Mouse (Mus musculus) MEL (cell line): Measurements from ENCODE around the gene Atp4b.

ENCODE experiments used
- CTCF ChIP-seq, 3 experiments: IDR thresholded peaks in 2 of 3; conservative IDR thresholded peaks in 1 of 3; 2 replicates each; pipeline ENCODE4 v1.5.1; 2011 to 2012; ENCODE audit warnings: low read length in 3 of 3, low read depth in 2 of 3, mild to moderate bottlenecking in 2 of 3, improper control_type of control experiment in 1 of 3, inconsistent platforms in 1 of 3, mixed read lengths in 1 of 3, moderate library complexity in 1 of 3; ENCODE audit not compliant: control insufficient read depth in 1 of 3, insufficient read depth in 1 of 3, poor library complexity in 1 of 3, severe bottlenecking in 1 of 3
- GATA1 ChIP-seq: IDR thresholded peaks from 2 replicates; pipeline ENCODE4 v1.6.1; 2011; ENCODE audit warnings: low read depth, low read length, improper control_type of control experiment
- MAZ ChIP-seq: IDR thresholded peaks from 2 replicates; pipeline ENCODE4 v1.6.1; 2012; ENCODE audit warnings: low read depth, mild to moderate bottlenecking, inconsistent platforms, low read length, improper control_type of control experiment
- MYB ChIP-seq: IDR thresholded peaks from 2 replicates; pipeline ENCODE4 v1.6.1; 2011; ENCODE audit warnings: mild to moderate bottlenecking, low read depth, low read length, improper control_type of control experiment
- MYC ChIP-seq: IDR thresholded peaks from 2 replicates; pipeline ENCODE4 v1.6.1; 2011; ENCODE audit warnings: low read depth, mild to moderate bottlenecking, low read length, improper control_type of control experiment, moderate library complexity
- POLR2A ChIP-seq, 2 experiments: IDR thresholded peaks; 2 replicates each; pipeline ENCODE4 v1.6.1; 2011 to 2012; ENCODE audit warnings: low read length in 2 of 2, mild to moderate bottlenecking in 2 of 2, control low read depth in 1 of 2, improper control_type of control experiment in 1 of 2, low read depth in 1 of 2, moderate library complexity in 1 of 2; ENCODE audit not compliant: control insufficient read depth in 1 of 2, insufficient read depth in 1 of 2, poor library complexity in 1 of 2
- POLR2AphosphoS5 ChIP-seq: IDR thresholded peaks from 2 replicates; pipeline ENCODE4 v1.6.1; 2012; ENCODE audit warnings: low read depth, borderline replicate concordance, mild to moderate bottlenecking, inconsistent platforms, low read length, moderate library complexity, mixed read lengths
- RCOR1 ChIP-seq: IDR thresholded peaks from 2 replicates; pipeline ENCODE4 v1.6.1; 2012; ENCODE audit warnings: low read depth, mild to moderate bottlenecking, inconsistent platforms, low read length, improper control_type of control experiment
- SIN3A ChIP-seq: IDR thresholded peaks from 2 replicates; pipeline ENCODE4 v1.6.1; 2012; ENCODE audit warnings: low read length, improper control_type of control experiment, inconsistent platforms
- UBTF ChIP-seq: IDR thresholded peaks from 2 replicates; pipeline ENCODE4 v1.6.1; 2012; ENCODE audit warnings: low read depth, mild to moderate bottlenecking, inconsistent platforms, low read length, improper control_type of control experiment, moderate library complexity, borderline replicate concordance; ENCODE audit not compliant: insufficient read depth
- ZC3H11A ChIP-seq: IDR thresholded peaks from 2 replicates; pipeline ENCODE4 v1.6.1; 2012; ENCODE audit warnings: low read depth, mild to moderate bottlenecking, inconsistent platforms, low read length, improper control_type of control experiment
- ZKSCAN1 ChIP-seq: IDR thresholded peaks from 2 replicates; pipeline ENCODE4 v1.6.1; 2012; ENCODE audit warnings: low read depth, mild to moderate bottlenecking, inconsistent platforms, low read length, improper control_type of control experiment, moderate library complexity
- ZMIZ1 ChIP-seq: IDR thresholded peaks from 2 replicates; pipeline ENCODE4 v1.6.1; 2012; ENCODE audit warnings: low read depth, mild to moderate bottlenecking, inconsistent platforms, low read length, improper control_type of control experiment, moderate library complexity

GRCm38 (mm10) chr8:13413823-13414390 lies 17.3 kb upstream of the Atp4b start:
- TF ChIP-seq MYC (no peak), MYB (no peak), CTCF (IDR thresholded peaks at IDR 0.05 in 2 of 3, conservative IDR thresholded peaks at IDR 0.05 in 1 of 3; ENCODE audit: control insufficient read depth in 1 of 3, insufficient read depth in 1 of 3, low read depth in 2 of 3, low read length in 3 of 3, poor library complexity in 1 of 3, severe bottlenecking in 1 of 3) (no peak), RCOR1 (no peak), MAZ (no peak), ZMIZ1 (no peak), ZC3H11A (no peak), POLR2AphosphoS5 (no peak), POLR2A (IDR thresholded peaks at IDR 0.05; ENCODE audit: control insufficient read depth in 1 of 2, insufficient read depth in 1 of 2, low read depth in 1 of 2, low read length in 2 of 2, poor library complexity in 1 of 2) (no peak), SIN3A (no peak), ZKSCAN1 (no peak), GATA1 (no peak), UBTF (no peak)
